Mouse (Mus musculus) stomach, embryonic 14.5 days (tissue): ENCODE results near the gene E130309D02Rik. TPM values are rescaled to one million over a fixed set of nuclear protein-coding genes. Genes with fewer than 3 reads are reported as not detected.

Experiments
- ATAC-seq: fragments of 200-750 bp; cut with Nextera tagmentation; 2 replicates; pipeline ENCODE4 v1.8.0; 2017; ENCODE audit warnings: low read depth, moderate TSS enrichment; ENCODE audit not compliant: insufficient number of reproducible peaks, insufficient read depth, low FRiP score
- H3K27ac ChIP-seq: fragments of 300-500 bp; sonication (generic); 2 replicates; pipeline ENCODE4 v1.5.1; 2014; ENCODE audit warnings: mild to moderate bottlenecking, low read length, moderate library complexity, mixed read lengths
- H3K27me3 ChIP-seq: fragments of 300-500 bp; sonication (generic); 2 replicates; pipeline ENCODE4 v1.6.1; 2014; ENCODE audit warnings: low read length, control low read depth, mixed read lengths; ENCODE audit not compliant: control insufficient read depth, insufficient read depth
- H3K36me3 ChIP-seq: fragments of 300-500 bp; sonication (generic); 2 replicates; pipeline ENCODE4 v1.6.1; 2014; ENCODE audit warnings: mild to moderate bottlenecking, control low read depth, low read length, moderate library complexity, mixed read lengths; ENCODE audit not compliant: control insufficient read depth, insufficient read depth
- H3K4me1 ChIP-seq: fragments of 300-500 bp; sonication (generic); 2 replicates; pipeline ENCODE4 v1.6.1; 2014; ENCODE audit warnings: low read length, control low read depth, mixed read lengths; ENCODE audit not compliant: control insufficient read depth, insufficient read depth
- H3K4me2 ChIP-seq: fragments of 300-500 bp; sonication (generic); replicated peaks from 2 replicates; pipeline ENCODE4 v1.6.1; 2014; ENCODE audit warnings: low read depth, low read length, control low read depth
- H3K4me3 ChIP-seq: fragments of 300-500 bp; sonication (generic); 2 replicates; pipeline ENCODE4 v1.5.1; 2014; ENCODE audit warnings: low read depth, low read length, control low read depth
- H3K9ac ChIP-seq: fragments of 300-500 bp; sonication (generic); replicated peaks from 2 replicates; pipeline ENCODE4 v1.6.1; 2014; ENCODE audit warnings: low read depth, mild to moderate bottlenecking, control low read depth, low read length, moderate library complexity, mixed read lengths
- H3K9me3 ChIP-seq: fragments of 300-500 bp; sonication (generic); 2 replicates; pipeline ENCODE4 v1.6.1; 2016; ENCODE audit warnings: low read depth, low read length, control low read depth; ENCODE audit not compliant: control insufficient read depth
- WGBS: fragments of 180-500 bp; shearing (Covaris S2); extraction: QIAGEN DNeasy Blood & Tissue Kit; methylation state at CpG from one replicate; pipeline ENCODE4 v1.1.7; 2014; 5-methylcytosine and 5-hydroxymethylcytosine counted together
- polyA plus RNA-seq: library from polyadenylated mRNA; unstranded; fragments of >200 nt; fragmentation: Nextera tagmentation; extraction: Ambion mirVana; gene quantifications from 2 replicates; pipeline ENCODE4 v1.2.1, GENCODE M21; 2014

Gene E130309D02Rik
- polyA plus RNA-seq, 1 experiment from 2014 or later: 26.0 TPM

DNA sequence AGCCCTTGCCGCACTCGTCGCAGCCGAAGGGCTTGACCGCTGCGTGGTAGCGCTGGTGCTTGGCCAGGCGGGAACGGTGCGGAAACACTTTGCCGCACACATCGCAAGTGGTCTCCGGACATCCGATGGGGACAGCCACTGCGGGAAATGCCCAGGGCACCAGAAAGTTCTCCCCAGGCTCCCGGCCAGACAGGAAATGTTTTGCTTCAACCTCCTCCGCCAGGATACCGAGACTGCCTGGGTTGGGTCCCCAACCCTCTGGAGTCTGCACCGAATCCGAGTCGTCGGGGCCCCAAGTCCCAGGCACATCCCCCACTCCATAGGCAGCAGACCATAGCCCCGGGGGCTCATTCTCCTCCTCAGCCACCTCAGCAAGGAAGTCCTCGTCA, 60.0 kb downstream of the E130309D02Rik start:
- H3K36me3 ChIP-seq: peaks cover 4% of the 10 kb centered on the region; the same call in 1 of the 2 replicates
- 41% methylated on average over 24 of the region's 24 CpGs for WGBS

DNA sequence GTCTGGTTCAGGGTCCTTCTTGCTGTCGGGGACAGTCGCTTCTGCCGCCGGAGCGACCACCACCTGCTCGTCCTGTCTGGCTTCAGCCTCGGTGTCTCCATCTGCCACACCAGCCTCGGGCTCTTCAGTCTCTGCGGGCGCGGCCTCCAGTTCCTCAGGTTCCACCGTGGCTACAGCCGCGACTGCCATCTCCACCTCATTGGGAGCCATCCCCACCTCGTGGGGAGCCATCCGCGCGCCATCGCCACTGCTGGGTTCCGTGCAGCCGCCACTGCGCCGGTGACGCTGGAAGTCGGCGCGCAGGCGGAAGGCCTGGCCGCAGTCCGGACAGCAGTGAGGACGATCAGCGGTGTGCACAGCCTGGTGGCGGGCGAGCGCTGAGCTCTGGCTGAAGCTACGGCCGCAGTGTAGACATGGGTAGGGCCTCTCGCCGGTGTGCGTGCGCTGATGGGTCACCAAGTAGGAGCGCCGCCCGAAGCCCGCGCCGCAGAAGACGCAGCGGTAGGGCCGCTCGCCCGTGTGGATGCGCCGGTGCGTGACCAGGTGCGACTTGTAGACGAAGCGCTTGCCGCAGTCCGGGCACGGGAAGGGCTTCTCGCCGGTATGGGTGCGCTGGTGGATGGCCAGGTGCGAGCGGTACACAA, 60.6 kb downstream of the E130309D02Rik start:
- WGBS: 26% methylated on average over 66 of the region's 66 CpGs
- Histone ChIP-seq H3K36me3 (peaks cover 4% of the 10 kb centered on the region; the same call in 1 of the 2 replicates), H3K27ac (no peak overlapping the region), H3K9ac (no peak overlapping the region), H3K27me3 (peaks cover 56% of the 10 kb centered on the region), H3K4me2 (peak overlapping the region; percentile 72; the same call in 1 of the 2 replicates), H3K9me3 (no peaks in the 10 kb centered on the region), H3K4me1 (0 out of 2 replicates have a peak, but pooled peaks cover 8% of the 10 kb centered on the region), H3K4me3 (peak overlapping the region; percentile 30; the same call in 1 of the 2 replicates)
- ATAC-seq: no peak

More for the DNA sequence above, 60.0 kb downstream of the E130309D02Rik start:
- Histone ChIP-seq H3K4me3 (no peak overlapping the region), H3K9ac (no peak overlapping the region), H3K27ac (no peak overlapping the region), H3K27me3 (peaks cover 56% of the 10 kb centered on the region), H3K9me3 (no peaks in the 10 kb centered on the region), H3K4me2 (no peak overlapping the region), H3K4me1 (0 out of 2 replicates have a peak, but pooled peaks cover 8% of the 10 kb centered on the region)
- ATAC-seq: no peak

DNA sequence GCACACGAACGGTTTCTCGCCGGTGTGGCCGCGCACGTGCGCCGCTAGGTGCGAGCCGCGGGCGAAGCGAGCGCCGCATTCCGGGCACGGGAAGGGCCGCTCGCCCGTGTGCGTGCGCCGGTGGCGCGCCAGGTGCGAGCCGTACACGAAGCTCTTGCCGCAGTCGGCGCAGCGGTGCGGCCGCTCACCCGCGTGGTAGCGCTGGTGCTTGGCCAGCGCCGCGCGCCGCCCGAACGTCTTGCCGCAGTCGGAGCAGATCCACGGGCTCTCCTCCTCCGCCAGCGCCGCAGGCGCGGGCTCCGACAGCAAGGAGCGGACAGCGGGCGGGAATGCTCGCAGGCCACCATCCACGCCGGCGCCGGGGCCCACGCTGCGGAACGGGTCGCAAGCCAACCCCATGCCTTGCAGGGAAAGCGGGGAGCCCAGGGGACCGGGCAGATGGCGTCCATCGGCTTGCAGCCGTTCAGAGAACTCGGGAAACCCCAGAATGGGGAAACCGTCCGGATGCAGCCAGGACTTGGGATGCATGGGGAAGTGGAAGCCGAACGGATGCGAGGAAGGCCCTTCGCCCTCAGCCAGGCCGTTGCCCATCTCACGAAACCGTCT, 61.2 kb downstream of the E130309D02Rik start:
- Histone ChIP-seq H3K36me3 (peaks cover 4% of the 10 kb centered on the region; the same call in 1 of the 2 replicates), H3K9me3 (no peaks in the 10 kb centered on the region), H3K4me1 (0 out of 2 replicates have a peak, but pooled peaks cover 8% of the 10 kb centered on the region), H3K4me3 (peak overlapping the region; percentile 30), H3K4me2 (peak overlapping the region; percentile 72), H3K27ac (no peak overlapping the region), H3K27me3 (peaks cover 56% of the 10 kb centered on the region), H3K9ac (0 out of 2 replicates have a peak overlapping the region, but pooled peaks have one; percentile 10)
- 8% methylated on average over 81 of the region's 81 CpGs for WGBS
- ATAC-seq: peak; percentile 39; the same call in 1 of the 2 replicates

DNA sequence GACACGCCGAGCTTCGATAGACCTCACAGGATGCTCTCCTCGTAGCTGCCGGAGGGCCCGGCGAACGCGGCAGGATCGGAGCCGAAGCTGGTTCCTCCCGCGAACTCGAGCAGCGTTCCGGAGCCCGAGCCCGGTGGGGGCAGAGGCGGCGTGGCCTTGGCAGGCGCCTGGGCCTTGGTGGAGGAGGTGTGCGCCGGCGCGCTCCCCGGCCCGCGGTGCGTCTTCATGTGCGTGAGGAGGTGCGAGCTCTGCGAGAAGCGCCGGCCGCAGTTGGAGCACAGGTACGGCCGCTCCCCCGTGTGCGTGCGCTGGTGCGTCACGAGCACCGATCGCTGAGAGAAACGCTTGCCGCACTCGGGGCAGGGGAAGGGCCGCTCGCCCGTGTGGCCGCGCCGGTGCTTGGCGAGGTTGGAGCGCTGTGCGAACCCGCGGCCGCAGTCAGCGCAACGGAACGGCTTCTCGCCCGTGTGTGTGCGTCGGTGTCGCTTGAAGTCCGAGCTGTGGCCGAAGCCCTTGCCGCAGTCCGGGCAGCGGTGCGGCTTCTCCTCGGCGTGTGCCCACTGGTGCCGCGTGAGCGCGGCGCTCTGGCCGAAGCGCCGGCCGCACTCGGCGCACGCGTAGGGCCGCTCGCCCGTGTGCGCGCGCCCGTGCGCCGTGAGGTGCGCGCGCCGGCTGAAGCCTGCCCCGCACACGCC, 61.8 kb downstream of the E130309D02Rik start:
- Histone ChIP-seq H3K27me3 (peaks cover 56% of the 10 kb centered on the region), H3K4me1 (0 out of 2 replicates have a peak, but pooled peaks cover 8% of the 10 kb centered on the region), H3K4me2 (peak overlapping the region; percentile 72), H3K36me3 (peaks cover 10% of the 10 kb centered on the region; the same call in 1 of the 2 replicates), H3K9ac (0 out of 2 replicates have a peak overlapping the region, but pooled peaks have one; percentile 10), H3K9me3 (no peaks in the 10 kb centered on the region), H3K4me3 (peak overlapping the region; percentile 30), H3K27ac (no peak overlapping the region)
- ATAC-seq: peak; percentile 16; the same call in 1 of the 2 replicates
- WGBS: 5% methylated on average over 103 of the region's 103 CpGs

DNA sequence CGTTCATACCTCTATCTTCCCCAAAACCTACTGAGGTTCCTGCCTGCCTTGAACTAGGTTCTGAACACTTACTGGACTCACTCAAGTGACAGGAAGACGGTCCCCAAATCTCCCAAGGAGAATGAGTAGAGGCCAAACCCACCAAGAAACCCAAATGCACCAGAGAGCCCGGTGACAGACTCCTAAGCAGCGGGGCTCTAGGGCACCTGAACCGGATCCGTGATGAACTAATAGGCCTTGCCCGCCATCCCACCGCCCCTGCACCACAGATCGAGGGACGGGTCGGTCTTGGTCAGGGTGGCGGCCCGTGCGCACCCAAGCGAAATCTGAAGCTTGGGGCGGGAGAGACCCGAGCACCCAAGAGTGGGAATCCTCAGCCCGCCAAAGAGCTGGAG, 62.4 kb downstream of the E130309D02Rik start:
- Histone ChIP-seq H3K4me3 (peak overlapping the region; percentile 30; the same call in 1 of the 2 replicates), H3K36me3 (peaks cover 15% of the 10 kb centered on the region; the same call in 1 of the 2 replicates), H3K4me1 (0 out of 2 replicates have a peak, but pooled peaks cover 8% of the 10 kb centered on the region), H3K9ac (no peak overlapping the region), H3K27ac (no peak overlapping the region), H3K4me2 (no peak overlapping the region), H3K9me3 (no peaks in the 10 kb centered on the region), H3K27me3 (peaks cover 56% of the 10 kb centered on the region)
- WGBS: 44% methylated on average over 18 of the region's 18 CpGs
- no peak for ATAC-seq

DNA sequence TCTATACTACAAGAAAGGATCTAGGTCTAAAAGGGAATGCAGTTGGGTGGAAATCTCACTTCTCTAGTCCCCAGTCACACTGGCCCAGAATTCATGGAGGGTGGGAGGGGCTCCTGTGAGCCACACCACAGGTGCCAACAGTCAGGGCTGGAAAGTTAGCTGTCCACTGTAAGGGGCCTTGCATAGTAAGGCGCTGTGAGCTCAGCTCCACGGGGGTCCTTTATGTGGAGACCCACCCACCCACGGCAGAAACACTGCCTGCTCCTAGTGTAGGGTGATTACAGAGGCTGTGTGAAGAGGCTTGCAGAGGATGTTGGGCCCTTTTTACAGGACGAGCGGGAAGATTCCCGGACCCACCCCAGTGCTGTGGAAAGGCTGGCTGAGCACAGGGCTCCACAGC, 63.1 kb downstream of the E130309D02Rik start:
- no peak overlapping the region for H3K9ac ChIP-seq
- H3K36me3 ChIP-seq: peaks cover 20% of the 10 kb centered on the region; the same call in 1 of the 2 replicates
- H3K4me1 ChIP-seq: 0 out of 2 replicates have a peak, but pooled peaks cover 8% of the 10 kb centered on the region
- H3K4me2 ChIP-seq: no peak overlapping the region
- peaks cover 50% of the 10 kb centered on the region for H3K27me3 ChIP-seq
- no peak overlapping the region for H3K27ac ChIP-seq
- H3K9me3 ChIP-seq: no peaks in the 10 kb centered on the region
- WGBS: 62% methylated on average over 6 of the region's 6 CpGs
- H3K4me3 ChIP-seq: no peak overlapping the region
- ATAC-seq: no peak

Other genes starting within 250 kb of the E130309D02Rik start
- gene Rnf216, start 202.4 kb downstream of the E130309D02Rik start, polyA plus RNA-seq: 50.7 and 52.1 TPM in 2 replicates
- gene Olfr718-ps1, start 167.8 kb downstream of the E130309D02Rik start, polyA plus RNA-seq: 0.07 TPM in 1 of 2 replicates, not detected in the other
- gene Rbak, start 134.6 kb downstream of the E130309D02Rik start, polyA plus RNA-seq: 13.2 and 18.0 TPM in 2 replicates
- gene Spdye4b, start 134.3 kb downstream of the E130309D02Rik start, polyA plus RNA-seq: not detected in 2 replicates
- gene Spdye4a, start 88.5 kb downstream of the E130309D02Rik start, polyA plus RNA-seq: not detected in 2 replicates
- 15.9 and 19.3 TPM in 2 replicates for gene Zfp12, start 80.2 kb downstream of the E130309D02Rik start, polyA plus RNA-seq
- gene Zfp316, start 45.3 kb downstream of the E130309D02Rik start, polyA plus RNA-seq: 1.5 and 1.7 TPM in 2 replicates
- gene Zfp853, start 21.7 kb downstream of the E130309D02Rik start, polyA plus RNA-seq: 0.12 and 0.24 TPM in 2 replicates
- 76.2 and 83.4 TPM in 2 replicates for gene Zdhhc4, start 13.9 kb upstream of the E130309D02Rik start, polyA plus RNA-seq
- gene Grid2ip, start 42.0 kb upstream of the E130309D02Rik start, polyA plus RNA-seq: 1.3 and 2.0 TPM in 2 replicates
- 387 and 412 TPM in 2 replicates for gene Kdelr2, start 88.5 kb upstream of the E130309D02Rik start, polyA plus RNA-seq
- 9.0 TPM in 2 replicates for gene Daglb, start 149.2 kb upstream of the E130309D02Rik start, polyA plus RNA-seq
- 468 and 518 TPM in 2 replicates for gene Rac1, start 212.7 kb upstream of the E130309D02Rik start, polyA plus RNA-seq